In the genomic region with DNA sequence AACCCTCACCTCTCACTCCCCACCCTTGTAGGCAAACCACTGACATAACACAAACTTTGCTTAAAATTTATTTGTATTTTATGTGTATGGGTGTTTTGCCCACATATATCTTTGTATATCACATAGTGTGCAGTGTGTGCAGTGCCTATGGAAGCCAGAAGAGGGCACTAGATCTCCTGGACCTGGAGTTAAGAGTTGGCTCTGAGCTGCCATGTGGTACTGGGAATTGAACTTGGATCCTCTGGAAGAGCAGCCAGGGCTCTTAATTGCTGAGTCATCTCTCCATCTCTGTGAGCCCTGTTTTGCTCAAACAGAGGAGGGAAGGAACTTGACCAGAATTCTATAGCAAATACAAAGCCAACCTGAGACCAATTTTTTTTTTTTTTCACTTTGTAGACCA, we compare ENCODE assay signal across 15 mouse cellular contexts. TPM values are rescaled to one million over a fixed set of nuclear protein-coding genes. Genes with fewer than 3 reads are reported as not detected.
DNase-seq lines count a peak whose midpoint lies in the region; ATAC-seq and TF ChIP-seq lines count a peak whose summit lies in the region.
"Had no signal": no experiment of that assay in that cellular context is flagged by ENCODE, and none has a peak within 500 bp of the region (broad histone marks: within the 10 kb centered on the region; RNA-seq: fewer than 3 reads in every experiment).

No protein-coding gene starts in this region.

- no peak for ATAC-seq in forebrain, postnatal 0 days
- no peak for ATAC-seq in forebrain, embryonic 12.5 days (ENCODE audit: low FRiP score)

- H3K4me2 ChIP-seq in forebrain, postnatal 0 days (ENCODE audit: low read depth), result no peak overlapping the region
- no peak overlapping the region for H3K4me2 ChIP-seq in forebrain, embryonic 12.5 days

- no peak for TF ChIP-seq POLR2A in lung, adult 2 months (IDR thresholded peaks at IDR 0.05; ENCODE audit: borderline replicate concordance, extremely low read depth, low read depth, low read length)
- no peak for TF ChIP-seq POLR2A in MEL (IDR thresholded peaks at IDR 0.05; ENCODE audit: control insufficient read depth in 1 of 2, insufficient read depth in 1 of 2, low read depth in 1 of 2, low read length in 2 of 2, poor library complexity in 1 of 2)

- peaks cover 52% of the 10 kb centered on the region for H3K36me3 ChIP-seq in forebrain, postnatal 0 days (ENCODE audit: insufficient read depth)
- peaks cover 76% of the 10 kb centered on the region for H3K36me3 ChIP-seq in forebrain, embryonic 12.5 days (replicated peaks)
- H3K36me3 ChIP-seq in MEL (ENCODE audit: control insufficient read depth in 1 of 2, insufficient read depth in 2 of 2, low read length in 2 of 2), result no peaks in the 10 kb centered on the region
- H3K36me3 ChIP-seq: G1E had no signal

- H3K4me1 ChIP-seq in forebrain, postnatal 0 days (ENCODE audit: insufficient read depth), result peaks cover 17% of the 10 kb centered on the region
- H3K4me1 ChIP-seq in forebrain, embryonic 12.5 days, result peaks cover 10% of the 10 kb centered on the region
- H3K4me1 ChIP-seq in lung, adult 2 months (ENCODE audit: control insufficient read depth, insufficient read depth, low read length), result peaks cover 12% of the 10 kb centered on the region; the same call in 1 of the 2 replicates
- H3K4me1 ChIP-seq in MEL (ENCODE audit: control insufficient read depth in 1 of 2, insufficient read depth in 2 of 2, low read length in 2 of 2), result peaks cover 0 to 3% of the 10 kb centered on the region in 2 experiments; a peak in 1 of 4 replicates

- H3K4me3 ChIP-seq in forebrain, postnatal 0 days (ENCODE audit: low read depth, low read length), result no peak overlapping the region
- no peak overlapping the region for H3K4me3 ChIP-seq in forebrain, embryonic 12.5 days (replicated peaks)
- H3K4me3 ChIP-seq in lung, adult 2 months (replicated peaks; ENCODE audit: extremely low read depth, low read depth, low read length), result no peak overlapping the region
- H3K4me3 ChIP-seq in MEL (ENCODE audit: control insufficient read depth in 1 of 2, insufficient read depth in 1 of 2, low read depth in 2 of 2, low read length in 2 of 2), result no peak overlapping the region

- no peak for TF ChIP-seq EP300 in MEL (IDR thresholded peaks at IDR 0.05; ENCODE audit: low read depth in 1 of 2, low read length in 2 of 2)

- 0 out of 2 replicates have a peak, but pooled peaks have one; percentile 1 for TF ChIP-seq RAD21 in MEL (IDR thresholded peaks at IDR 0.05; ENCODE audit: low read depth, low read length)

- no peak overlapping the region for H3K27ac ChIP-seq in forebrain, postnatal 0 days (ENCODE audit: low read depth, low read length)
- H3K27ac ChIP-seq in forebrain, embryonic 12.5 days, result no peak overlapping the region
- H3K27ac ChIP-seq in MEL (ENCODE audit: control insufficient read depth, low read depth, low read length), result no peak overlapping the region

- DNase-seq in forebrain, postnatal 0 days, result no peak
- DNase-seq in lung, adult 2 months, result no peak
- no peak for DNase-seq in lung, postnatal 25 days (ENCODE audit: low spot score)
- DNase-seq in MEL (ENCODE audit: low read depth, low spot score), result no peak
- peak; percentile 22 for DNase-seq in induced T-regulatory cell, adult 2 months (ENCODE audit: low read depth)
- DNase-seq in kidney, postnatal 14 days, result no peak
- DNase-seq in left cerebral cortex, adult 11 months (ENCODE audit: low spot score), result no peak
- DNase-seq: lung, postnatal 36 days; thymus, adult 18-20 months had no signal

- no peaks in the 10 kb centered on the region for H3K27me3 ChIP-seq in forebrain, postnatal 0 days (ENCODE audit: insufficient read depth, low read length)
- no peaks in the 10 kb centered on the region for H3K27me3 ChIP-seq in forebrain, embryonic 12.5 days
- H3K27me3 ChIP-seq in MEL (ENCODE audit: control insufficient read depth in 1 of 2, insufficient read depth in 2 of 2, low read length in 2 of 2), result peaks cover 2 to 4% of the 10 kb centered on the region in 2 experiments; a peak in 2 of 4 replicates

- TF ChIP-seq CTCF in forebrain, postnatal 0 days (IDR thresholded peaks at IDR 0.05; ENCODE audit: low read depth), result peak; percentile 64
- TF ChIP-seq CTCF in lung, adult 2 months (IDR thresholded peaks at IDR 0.05; ENCODE audit: insufficient read depth, low read length), result 0 out of 2 replicates have a peak, but pooled peaks have one; percentile 36
- peak in 2 of 3 experiments; percentile 30 to 52; a peak in 3 of 6 replicates for TF ChIP-seq CTCF in MEL (IDR thresholded peaks at IDR 0.05 in 2 of 3, conservative IDR thresholded peaks at IDR 0.05 in 1 of 3; ENCODE audit: control insufficient read depth in 1 of 3, insufficient read depth in 1 of 3, low read depth in 2 of 3, low read length in 3 of 3, poor library complexity in 1 of 3, severe bottlenecking in 1 of 3)

- H3K79me2 ChIP-seq in MEL (ENCODE audit: control insufficient read depth, insufficient read depth, low read length, poor library complexity), result no peaks in the 10 kb centered on the region

- no peaks in the 10 kb centered on the region for H3K9me3 ChIP-seq in forebrain, postnatal 0 days (ENCODE audit: low read length)
- no peaks in the 10 kb centered on the region for H3K9me3 ChIP-seq in forebrain, embryonic 12.5 days
- H3K9me3 ChIP-seq in MEL (replicated peaks; ENCODE audit: insufficient read depth, low read length), result no peaks in the 10 kb centered on the region
- H3K9me3 ChIP-seq: G1E had no signal

- no peak overlapping the region for H3K9ac ChIP-seq in forebrain, postnatal 0 days
- no peak overlapping the region for H3K9ac ChIP-seq in forebrain, embryonic 12.5 days
- H3K9ac ChIP-seq in MEL (ENCODE audit: control insufficient read depth, low read depth, low read length, poor library complexity, severe bottlenecking), result no peak overlapping the region

TF ChIP-seq in MEL, 35 proteins besides CTCF, POLR2A, EP300 and RAD21:
- TF ChIP-seq SMC3 (IDR thresholded peaks at IDR 0.05; ENCODE audit: low read depth, low read length) (0 out of 2 replicates have a peak, but pooled peaks have one; percentile 11), TAL1 (IDR thresholded peaks at IDR 0.05; ENCODE audit: low read length) (no peak)

RNA-seq across cellular contexts. Expression of a gene that starts 35.1 kb away (rescaled TPM):
- 80.5 and 93.7 TPM in 2 replicates for total RNA-seq in forebrain, postnatal 0 days (2014; rRNA removed)
- 3.1 and 3.9 TPM in 2 replicates for polyA plus RNA-seq in forebrain, postnatal 0 days (2015; fragmentation: Nextera tagmentation; extraction: Ambion mirVana)
- polyA plus RNA-seq in forebrain, embryonic 12.5 days (2016; fragmentation: Nextera tagmentation; extraction: Ambion mirVana), result 6.0 and 7.4 TPM in 2 replicates
- polyA plus RNA-seq in lung, adult 2 months (2012; rRNA removed), result 34.1 and 37.1 TPM in 2 replicates
- 0.20 and 0.50 TPM in 2 replicates for total RNA-seq in MEL (2012; rRNA removed)
- 1 to 10 TPM in 1 of 2 experiments, not detected in 1; 2.0 TPM for polyA plus RNA-seq in MEL (2012; ENCODE audit: insufficient read depth in 1 of 2, insufficient read length in 2 of 2, low read depth in 1 of 2, low replicate concordance in 2 of 2, missing spikeins in 1 of 2)

RNA-seq across cellular contexts. Expression of a gene that starts 37.0 kb away (rescaled TPM):
- 8.0 and 12.2 TPM in 2 replicates for total RNA-seq in forebrain, postnatal 0 days (2014; rRNA removed)
- polyA plus RNA-seq in forebrain, postnatal 0 days (2015; fragmentation: Nextera tagmentation; extraction: Ambion mirVana), result 9.3 and 10.0 TPM in 2 replicates
- 53.4 and 53.7 TPM in 2 replicates for polyA plus RNA-seq in forebrain, embryonic 12.5 days (2016; fragmentation: Nextera tagmentation; extraction: Ambion mirVana)
- polyA plus RNA-seq in lung, adult 2 months (2012; rRNA removed), result 1.2 and 1.8 TPM in 2 replicates
- 27.1 and 29.3 TPM in 2 replicates for total RNA-seq in MEL (2012; rRNA removed)
- polyA plus RNA-seq in MEL (2012; ENCODE audit: insufficient read depth in 1 of 2, insufficient read length in 2 of 2, low read depth in 1 of 2, low replicate concordance in 2 of 2, missing spikeins in 1 of 2), result 10 to 100 TPM in 1 of 2 experiments, not detected in 1; 33.2 TPM

RNA-seq across cellular contexts. Expression of a gene that starts 42.9 kb away (rescaled TPM):
- not detected in 2 replicates for total RNA-seq in forebrain, postnatal 0 days (2014; rRNA removed)
- not detected in 2 replicates for polyA plus RNA-seq in forebrain, postnatal 0 days (2015; fragmentation: Nextera tagmentation; extraction: Ambion mirVana)
- not detected in 2 replicates for polyA plus RNA-seq in forebrain, embryonic 12.5 days (2016; fragmentation: Nextera tagmentation; extraction: Ambion mirVana)
- polyA plus RNA-seq in lung, adult 2 months (2012; rRNA removed), result not detected in 2 replicates
- total RNA-seq in MEL (2012; rRNA removed), result not detected in 2 replicates
- not detected for polyA plus RNA-seq in MEL (2012; ENCODE audit: insufficient read depth in 1 of 2, insufficient read length in 2 of 2, low read depth in 1 of 2, low replicate concordance in 2 of 2, missing spikeins in 1 of 2)
- total RNA-seq: G1E; layer of hippocampus, postnatal 25 days had no signal
- polyA plus RNA-seq: cortical plate, adult 2 months; G1E; heart, embryonic 14.5 days; intestine, embryonic 14.5 days had no signal

RNA-seq across cellular contexts. Expression of a gene that starts 52.1 kb away (rescaled TPM):
- total RNA-seq in forebrain, postnatal 0 days (2014; rRNA removed), result 147 and 168 TPM in 2 replicates
- 151 and 161 TPM in 2 replicates for polyA plus RNA-seq in forebrain, postnatal 0 days (2015; fragmentation: Nextera tagmentation; extraction: Ambion mirVana)
- 50.5 and 54.0 TPM in 2 replicates for polyA plus RNA-seq in forebrain, embryonic 12.5 days (2016; fragmentation: Nextera tagmentation; extraction: Ambion mirVana)
- 32.9 and 41.7 TPM in 2 replicates for polyA plus RNA-seq in lung, adult 2 months (2012; rRNA removed)
- total RNA-seq in MEL (2012; rRNA removed), result 19.0 and 20.1 TPM in 2 replicates
- 10 to 100 TPM in 1 of 2 experiments, not detected in 1; 39.6 TPM for polyA plus RNA-seq in MEL (2012; ENCODE audit: insufficient read depth in 1 of 2, insufficient read length in 2 of 2, low read depth in 1 of 2, low replicate concordance in 2 of 2, missing spikeins in 1 of 2)
